Mouse (Mus musculus) brain, embryonic 14.5 days (tissue): ENCODE results near the gene Ncam2.

Experiments
- CTCF ChIP-seq: fragments of 200-500 bp; IDR thresholded peaks from 2 replicates; pipeline ENCODE4 v1.5.1; 2012; ENCODE audit warnings: inconsistent platforms, mild to moderate bottlenecking, moderate library complexity, borderline replicate concordance; ENCODE audit not compliant: insufficient read depth, insufficient read length; ENCODE audit errors: extremely low read depth
- POLR2A ChIP-seq: fragments of 200-500 bp; IDR thresholded peaks from 2 replicates; pipeline ENCODE4 v1.6.1; 2012; ENCODE audit warnings: mild to moderate bottlenecking, inconsistent platforms, borderline replicate concordance; ENCODE audit not compliant: poor library complexity, insufficient read depth, insufficient read length, severe bottlenecking; ENCODE audit errors: extremely low read depth

- TF ChIP-seq POLR2A (no peak), CTCF (no peak)
These were observed 118.5 kb downstream of the Ncam2 start for GRCm38 (mm10) chr16:81319037-81319436.
